ENCODE assay signal across 8 mouse cellular contexts in the genomic region with DNA sequence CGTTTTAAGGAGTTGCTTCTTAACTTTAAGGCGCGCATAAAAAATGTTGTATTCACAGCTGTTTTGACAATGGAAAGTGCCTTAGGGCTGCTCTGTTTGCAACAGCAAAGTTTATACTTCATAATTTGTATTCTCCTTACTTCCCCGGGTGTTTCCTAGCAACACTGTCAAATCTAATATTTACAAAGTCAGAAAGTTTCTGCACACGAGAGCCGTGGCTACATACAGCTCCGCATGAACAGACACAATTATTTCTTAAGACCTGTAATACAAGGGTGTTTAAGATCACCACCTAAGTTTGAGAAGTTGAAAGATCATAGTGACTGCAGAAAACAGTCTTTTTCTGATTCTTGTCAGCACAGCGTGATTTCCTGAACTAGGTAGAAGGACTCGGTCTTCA. TPM values are rescaled to one million over a fixed set of nuclear protein-coding genes. Genes with fewer than 3 reads are reported as not detected.
A peak's percentile ranks its signal among the peaks of the same experiment; 100 is the strongest.
DNase-seq lines count a peak whose midpoint lies in the region; ATAC-seq and TF ChIP-seq lines count a peak whose summit lies in the region.

No protein-coding gene starts in this region.

- H3K9ac ChIP-seq in kidney, embryonic 16.5 days (replicated peaks; ENCODE audit: low read length) = peak overlapping the region; percentile 31
- H3K9ac ChIP-seq in intestine, embryonic 16.5 days (ENCODE audit: low read depth, low read length) = peak overlapping the region; percentile 21; the same call in 1 of the 2 replicates

- peak overlapping the region; percentile 59 for H3K4me2 ChIP-seq in kidney, embryonic 16.5 days (replicated peaks; ENCODE audit: low read depth, low read length)
- H3K4me2 ChIP-seq in intestine, embryonic 16.5 days (ENCODE audit: low read depth, low read length) = peak overlapping the region; percentile 58
- H3K4me2 ChIP-seq in myocyte (ENCODE audit: low read depth) = peak overlapping the region; percentile 92

- H3K27me3 ChIP-seq in kidney, embryonic 16.5 days (ENCODE audit: insufficient read depth, low read length) = no peaks in the 10 kb centered on the region
- no peaks in the 10 kb centered on the region for H3K27me3 ChIP-seq in embryonic facial prominence, embryonic 10.5 days (replicated peaks; ENCODE audit: low read depth, poor library complexity, severe bottlenecking)
- no peaks in the 10 kb centered on the region for H3K27me3 ChIP-seq in intestine, embryonic 16.5 days (replicated peaks; ENCODE audit: control insufficient read depth, insufficient read depth, low read length)
- H3K27me3 ChIP-seq in myocyte (ENCODE audit: control insufficient read depth, insufficient read depth, insufficient read length) = no peaks in the 10 kb centered on the region

- no peak for TF ChIP-seq POLR2A in myocyte (IDR thresholded peaks at IDR 0.05; ENCODE audit: insufficient read length, low read depth)

- H3K79me2 ChIP-seq in myocyte (ENCODE audit: control insufficient read depth, insufficient read depth) = peaks cover 19% of the 10 kb centered on the region

- no peak overlapping the region for H3ac ChIP-seq in myocyte (ENCODE audit: control insufficient read depth, insufficient read length)

- no peaks in the 10 kb centered on the region for H3K9me3 ChIP-seq in kidney, embryonic 16.5 days (ENCODE audit: low read length)
- H3K9me3 ChIP-seq in embryonic facial prominence, embryonic 10.5 days = no peaks in the 10 kb centered on the region
- no peaks in the 10 kb centered on the region for H3K9me3 ChIP-seq in intestine, embryonic 16.5 days (ENCODE audit: control insufficient read depth, low read length)

- no peak for DNase-seq in kidney, postnatal 36 days
- DNase-seq in embryonic facial prominence, embryonic 10.5 days (ENCODE audit: low spot score) = no peak
- DNase-seq in testis, postnatal 14 days (ENCODE audit: low spot score) = no peak
- DNase-seq in embryo, embryonic 10 days (ENCODE audit: low spot score) = no peak
- no peak for DNase-seq in left cerebral cortex, postnatal 10 days (ENCODE audit: extremely low spot score in 1 of 2, low spot score in 2 of 2)

- intact Hi-C loops in left cerebral cortex, postnatal 10 days (cut with DNase I) = no loop called here

- H3K27ac ChIP-seq in kidney, embryonic 16.5 days (ENCODE audit: low read length) = no peak overlapping the region
- H3K27ac ChIP-seq in embryonic facial prominence, embryonic 10.5 days (replicated peaks) = peak overlapping the region; percentile 67
- H3K27ac ChIP-seq in intestine, embryonic 16.5 days (ENCODE audit: low read length) = no peak overlapping the region

- peaks cover 10% of the 10 kb centered on the region for H3K4me1 ChIP-seq in kidney, embryonic 16.5 days (ENCODE audit: insufficient read depth, low read length)
- peaks cover 29% of the 10 kb centered on the region for H3K4me1 ChIP-seq in embryonic facial prominence, embryonic 10.5 days
- H3K4me1 ChIP-seq in intestine, embryonic 16.5 days (ENCODE audit: control insufficient read depth, insufficient read depth, low read length) = 0 out of 2 replicates have a peak, but pooled peaks cover 2% of the 10 kb centered on the region

- H3K36me3 ChIP-seq in kidney, embryonic 16.5 days (ENCODE audit: insufficient read depth, low read length) = no peaks in the 10 kb centered on the region
- no peaks in the 10 kb centered on the region for H3K36me3 ChIP-seq in embryonic facial prominence, embryonic 10.5 days (replicated peaks)
- no peaks in the 10 kb centered on the region for H3K36me3 ChIP-seq in intestine, embryonic 16.5 days (ENCODE audit: control insufficient read depth, insufficient read depth, low read length)
- H3K36me3 ChIP-seq in myocyte (ENCODE audit: control insufficient read depth, insufficient read depth) = no peaks in the 10 kb centered on the region

- no peak; the same call in 1 of the 2 replicates for ATAC-seq in kidney, embryonic 16.5 days (ENCODE audit: low FRiP score, low TSS enrichment)
- peak; percentile 54 for ATAC-seq in intestine, embryonic 16.5 days

- 21% methylated on average over 9 of the region's 9 CpGs for WGBS in kidney, embryonic 16.5 days
- 17% methylated on average over 9 of the region's 9 CpGs for WGBS in embryonic facial prominence, embryonic 10.5 days
- 8% methylated on average over 9 of the region's 9 CpGs for WGBS in intestine, embryonic 16.5 days

- H3K4me3 ChIP-seq in kidney, embryonic 16.5 days (ENCODE audit: low read length) = peak overlapping the region; percentile 42
- H3K4me3 ChIP-seq in embryonic facial prominence, embryonic 10.5 days = peak overlapping the region; percentile 52
- peak overlapping the region; percentile 41 for H3K4me3 ChIP-seq in intestine, embryonic 16.5 days (ENCODE audit: low read length)
- peak overlapping the region; percentile 35 for H3K4me3 ChIP-seq in myocyte

TF ChIP-seq in myocyte, 11 proteins besides CTCF, POLR2A, EP300 and RAD21:
- no peak for TF ChIP-seq MYOD1 (IDR thresholded peaks at IDR 0.05; ENCODE audit: control insufficient read depth in 1 of 3, insufficient read length in 2 of 3, low read depth in 2 of 3)
- no peak for TF ChIP-seq USF1 (IDR thresholded peaks at IDR 0.05; ENCODE audit: low read depth)
- TF ChIP-seq SRF (IDR thresholded peaks at IDR 0.05; ENCODE audit: control insufficient read depth, insufficient read length, low read depth) = no peak
- no peak for TF ChIP-seq POLR2AphosphoS2 (IDR thresholded peaks at IDR 0.05; ENCODE audit: insufficient read length, low read depth)
- TF ChIP-seq MYOG (IDR thresholded peaks at IDR 0.05; ENCODE audit: control insufficient read depth in 1 of 3, insufficient read depth in 1 of 3, insufficient read length in 2 of 3, low read depth in 2 of 3) = no peak
- no peak for TF ChIP-seq REST (IDR thresholded peaks at IDR 0.05; ENCODE audit: insufficient read depth, insufficient read length)

RNA-seq across cellular contexts. Expression of a gene that starts 0.5 kb away (rescaled TPM):
- polyA plus RNA-seq in kidney, embryonic 16.5 days (2015; fragmentation: Nextera tagmentation; extraction: Ambion mirVana) = 0.15 and 0.24 TPM in 2 replicates
- polyA plus RNA-seq in embryonic facial prominence, embryonic 10.5 days (2016; fragmentation: Nextera tagmentation; extraction: Ambion mirVana) = 1.3 and 1.5 TPM in 2 replicates
- 0.15 and 0.18 TPM in 2 replicates for polyA plus RNA-seq in intestine, embryonic 16.5 days (2015; fragmentation: Nextera tagmentation; extraction: Ambion mirVana)
- 7.2 TPM for polyA plus RNA-seq in myocyte (2012; fragmentation: generic; extraction: Trizol)
- total RNA-seq in left cerebral cortex, postnatal 10 days (2021) = 10 to 100 TPM; 15.4 to 23.0 TPM
